Mouse (Mus musculus): ENCODE data around the gene Fam19a5. TPM values are rescaled to one million over a fixed set of nuclear protein-coding genes. Genes with fewer than 3 reads are reported as not detected.

The Fam19a5 gene
- polyA plus RNA-seq, 1 experiment from 2014 or later, result 2.6 TPM

GRCm38 (mm10) chr15:87646313-87647061 lies 102.4 kb downstream of the Fam19a5 start:
- 62% methylated on average over 5 of the region's 5 CpGs for whole genome bisulfite sequencing
- H3K27ac ChIP-seq (ENCODE audit: low read length), result no peak overlapping the region
- H3K9me3 ChIP-seq (replicated peaks; ENCODE audit: control insufficient read depth, low read length), result no peaks in the 10 kb centered on the region
- no peaks in the 10 kb centered on the region for H3K4me1 ChIP-seq (ENCODE audit: control insufficient read depth, insufficient read depth, low read length)
- H3K4me2 ChIP-seq (ENCODE audit: low read depth, low read length), result no peak overlapping the region
- H3K36me3 ChIP-seq (ENCODE audit: control insufficient read depth, insufficient read depth, low read length), result no peaks in the 10 kb centered on the region
- H3K27me3 ChIP-seq (ENCODE audit: control insufficient read depth, insufficient read depth, low read length), result no peaks in the 10 kb centered on the region
- H3K9ac ChIP-seq (ENCODE audit: low read length), result no peak overlapping the region
- H3K4me3 ChIP-seq (replicated peaks; ENCODE audit: low read length), result no peak overlapping the region
- ATAC-seq (ENCODE audit: insufficient read depth, low FRiP score), result no peak

GRCm38 (mm10) chr15:87649651-87650050 lies 105.6 kb downstream of the Fam19a5 start:
- Histone ChIP-seq H3K4me3 (replicated peaks; ENCODE audit: low read length) (no peak overlapping the region), H3K27me3 (ENCODE audit: control insufficient read depth, insufficient read depth, low read length) (no peaks in the 10 kb centered on the region), H3K9me3 (replicated peaks; ENCODE audit: control insufficient read depth, low read length) (no peaks in the 10 kb centered on the region), H3K9ac (ENCODE audit: low read length) (no peak overlapping the region), H3K36me3 (ENCODE audit: control insufficient read depth, insufficient read depth, low read length) (no peaks in the 10 kb centered on the region), H3K4me1 (ENCODE audit: control insufficient read depth, insufficient read depth, low read length) (no peaks in the 10 kb centered on the region), H3K4me2 (ENCODE audit: low read depth, low read length) (no peak overlapping the region), H3K27ac (ENCODE audit: low read length) (no peak overlapping the region)
- WGBS, result 88% methylated on average over 2 of the region's 2 CpGs
- no peak for ATAC-seq (ENCODE audit: insufficient read depth, low FRiP score)

GRCm38 (mm10) chr15:87654551-87654950 lies 110.5 kb downstream of the Fam19a5 start:
- H3K27ac ChIP-seq (ENCODE audit: low read length), result no peak overlapping the region
- no peaks in the 10 kb centered on the region for H3K4me1 ChIP-seq (ENCODE audit: control insufficient read depth, insufficient read depth, low read length)
- H3K27me3 ChIP-seq (ENCODE audit: control insufficient read depth, insufficient read depth, low read length), result no peaks in the 10 kb centered on the region
- no peak overlapping the region for H3K4me2 ChIP-seq (ENCODE audit: low read depth, low read length)
- no peak overlapping the region for H3K4me3 ChIP-seq (replicated peaks; ENCODE audit: low read length)
- no peak for ATAC-seq (ENCODE audit: insufficient read depth, low FRiP score)
- no peaks in the 10 kb centered on the region for H3K9me3 ChIP-seq (replicated peaks; ENCODE audit: control insufficient read depth, low read length)
- no peak overlapping the region for H3K9ac ChIP-seq (ENCODE audit: low read length)
- H3K36me3 ChIP-seq (ENCODE audit: control insufficient read depth, insufficient read depth, low read length), result no peaks in the 10 kb centered on the region
- WGBS, result 55% methylated on average over 6 of the region's 6 CpGs

GRCm38 (mm10) chr15:87656496-87657155 lies 112.5 kb downstream of the Fam19a5 start:
- 69% methylated on average over 20 of the region's 20 CpGs for WGBS
- ATAC-seq (ENCODE audit: insufficient read depth, low FRiP score), result no peak
- no peaks in the 10 kb centered on the region for H3K9me3 ChIP-seq (replicated peaks; ENCODE audit: control insufficient read depth, low read length)
- H3K4me1 ChIP-seq (ENCODE audit: control insufficient read depth, insufficient read depth, low read length), result no peaks in the 10 kb centered on the region
- H3K4me3 ChIP-seq (replicated peaks; ENCODE audit: low read length), result no peak overlapping the region
- no peak overlapping the region for H3K27ac ChIP-seq (ENCODE audit: low read length)
- H3K36me3 ChIP-seq (ENCODE audit: control insufficient read depth, insufficient read depth, low read length), result no peaks in the 10 kb centered on the region
- no peak overlapping the region for H3K9ac ChIP-seq (ENCODE audit: low read length)
- H3K4me2 ChIP-seq (ENCODE audit: low read depth, low read length), result no peak overlapping the region
- H3K27me3 ChIP-seq (ENCODE audit: control insufficient read depth, insufficient read depth, low read length), result no peaks in the 10 kb centered on the region

GRCm38 (mm10) chr15:87659729-87660128 lies 115.6 kb downstream of the Fam19a5 start:
- Histone ChIP-seq H3K4me1 (ENCODE audit: control insufficient read depth, insufficient read depth, low read length) (no peaks in the 10 kb centered on the region), H3K4me2 (ENCODE audit: low read depth, low read length) (no peak overlapping the region), H3K9me3 (replicated peaks; ENCODE audit: control insufficient read depth, low read length) (no peaks in the 10 kb centered on the region), H3K27ac (ENCODE audit: low read length) (no peak overlapping the region), H3K9ac (ENCODE audit: low read length) (no peak overlapping the region), H3K4me3 (replicated peaks; ENCODE audit: low read length) (no peak overlapping the region), H3K36me3 (ENCODE audit: control insufficient read depth, insufficient read depth, low read length) (no peaks in the 10 kb centered on the region), H3K27me3 (ENCODE audit: control insufficient read depth, insufficient read depth, low read length) (no peaks in the 10 kb centered on the region)
- 82% methylated on average over 6 of the region's 6 CpGs for WGBS
- no peak for ATAC-seq (ENCODE audit: insufficient read depth, low FRiP score)

GRCm38 (mm10) chr15:87661954-87662353 lies 117.9 kb downstream of the Fam19a5 start:
- no peaks in the 10 kb centered on the region for H3K36me3 ChIP-seq (ENCODE audit: control insufficient read depth, insufficient read depth, low read length)
- no peaks in the 10 kb centered on the region for H3K27me3 ChIP-seq (ENCODE audit: control insufficient read depth, insufficient read depth, low read length)
- no peaks in the 10 kb centered on the region for H3K4me1 ChIP-seq (ENCODE audit: control insufficient read depth, insufficient read depth, low read length)
- 86% methylated on average over 7 of the region's 7 CpGs for WGBS
- no peak for ATAC-seq (ENCODE audit: insufficient read depth, low FRiP score)
- H3K9ac ChIP-seq (ENCODE audit: low read length), result no peak overlapping the region
- no peak overlapping the region for H3K4me3 ChIP-seq (replicated peaks; ENCODE audit: low read length)
- H3K9me3 ChIP-seq (replicated peaks; ENCODE audit: control insufficient read depth, low read length), result no peaks in the 10 kb centered on the region
- no peak overlapping the region for H3K27ac ChIP-seq (ENCODE audit: low read length)
- H3K4me2 ChIP-seq (ENCODE audit: low read depth, low read length), result no peak overlapping the region

GRCm38 (mm10) chr15:87666041-87666750 lies 122.1 kb downstream of the Fam19a5 start:
- no peaks in the 10 kb centered on the region for H3K9me3 ChIP-seq (replicated peaks; ENCODE audit: control insufficient read depth, low read length)
- H3K4me1 ChIP-seq (ENCODE audit: control insufficient read depth, insufficient read depth, low read length), result no peaks in the 10 kb centered on the region
- no peak overlapping the region for H3K9ac ChIP-seq (ENCODE audit: low read length)
- H3K27me3 ChIP-seq (ENCODE audit: control insufficient read depth, insufficient read depth, low read length), result no peaks in the 10 kb centered on the region
- ATAC-seq (ENCODE audit: insufficient read depth, low FRiP score), result no peak
- H3K4me2 ChIP-seq (ENCODE audit: low read depth, low read length), result no peak overlapping the region
- no peak overlapping the region for H3K4me3 ChIP-seq (replicated peaks; ENCODE audit: low read length)
- no peaks in the 10 kb centered on the region for H3K36me3 ChIP-seq (ENCODE audit: control insufficient read depth, insufficient read depth, low read length)
- no peak overlapping the region for H3K27ac ChIP-seq (ENCODE audit: low read length)
- WGBS, result 92% methylated on average over 13 of the region's 13 CpGs

- Histone ChIP-seq H3K9me3 (replicated peaks; ENCODE audit: control insufficient read depth, low read length) (no peaks in the 10 kb centered on the region), H3K27me3 (ENCODE audit: control insufficient read depth, insufficient read depth, low read length) (no peaks in the 10 kb centered on the region), H3K27ac (ENCODE audit: low read length) (no peak overlapping the region), H3K4me3 (replicated peaks; ENCODE audit: low read length) (no peak overlapping the region), H3K4me2 (ENCODE audit: low read depth, low read length) (no peak overlapping the region), H3K9ac (ENCODE audit: low read length) (no peak overlapping the region), H3K4me1 (ENCODE audit: control insufficient read depth, insufficient read depth, low read length) (no peaks in the 10 kb centered on the region), H3K36me3 (ENCODE audit: control insufficient read depth, insufficient read depth, low read length) (no peaks in the 10 kb centered on the region)
- no peak for ATAC-seq (ENCODE audit: insufficient read depth, low FRiP score)
- 78% methylated on average over 7 of the region's 7 CpGs for WGBS
Observed at GRCm38 (mm10) chr15:87667416-87667815, 123.3 kb downstream of the Fam19a5 start.

- no peaks in the 10 kb centered on the region for H3K27me3 ChIP-seq (ENCODE audit: control insufficient read depth, insufficient read depth, low read length)
- no peak for ATAC-seq (ENCODE audit: insufficient read depth, low FRiP score)
- no peak overlapping the region for H3K4me2 ChIP-seq (ENCODE audit: low read depth, low read length)
- H3K9ac ChIP-seq (ENCODE audit: low read length), result no peak overlapping the region
- no peaks in the 10 kb centered on the region for H3K9me3 ChIP-seq (replicated peaks; ENCODE audit: control insufficient read depth, low read length)
- 82% methylated on average over 5 of the region's 5 CpGs for WGBS
- no peaks in the 10 kb centered on the region for H3K4me1 ChIP-seq (ENCODE audit: control insufficient read depth, insufficient read depth, low read length)
- no peaks in the 10 kb centered on the region for H3K36me3 ChIP-seq (ENCODE audit: control insufficient read depth, insufficient read depth, low read length)
- H3K4me3 ChIP-seq (replicated peaks; ENCODE audit: low read length), result no peak overlapping the region
- no peak overlapping the region for H3K27ac ChIP-seq (ENCODE audit: low read length)
Observed at GRCm38 (mm10) chr15:87668112-87668511, 124.0 kb downstream of the Fam19a5 start.
